Mouse (Mus musculus) testis, adult 2 months (tissue): ENCODE data around the gene Atp2b2.

Experiments used
- CTCF ChIP-seq: fragments of 200-500 bp; IDR thresholded peaks from 2 replicates; pipeline ENCODE4 v1.5.1; 2012; ENCODE audit warnings: low read depth, mild to moderate bottlenecking, inconsistent platforms, low read length, moderate library complexity; ENCODE audit not compliant: control insufficient read depth, insufficient read depth, insufficient replicate concordance
- POLR2A ChIP-seq: fragments of 200-500 bp; IDR thresholded peaks from 2 replicates; pipeline ENCODE4 v1.6.1; 2012; ENCODE audit warnings: low read depth, mild to moderate bottlenecking, inconsistent platforms, low read length, moderate library complexity; ENCODE audit not compliant: control insufficient read depth

DNA sequence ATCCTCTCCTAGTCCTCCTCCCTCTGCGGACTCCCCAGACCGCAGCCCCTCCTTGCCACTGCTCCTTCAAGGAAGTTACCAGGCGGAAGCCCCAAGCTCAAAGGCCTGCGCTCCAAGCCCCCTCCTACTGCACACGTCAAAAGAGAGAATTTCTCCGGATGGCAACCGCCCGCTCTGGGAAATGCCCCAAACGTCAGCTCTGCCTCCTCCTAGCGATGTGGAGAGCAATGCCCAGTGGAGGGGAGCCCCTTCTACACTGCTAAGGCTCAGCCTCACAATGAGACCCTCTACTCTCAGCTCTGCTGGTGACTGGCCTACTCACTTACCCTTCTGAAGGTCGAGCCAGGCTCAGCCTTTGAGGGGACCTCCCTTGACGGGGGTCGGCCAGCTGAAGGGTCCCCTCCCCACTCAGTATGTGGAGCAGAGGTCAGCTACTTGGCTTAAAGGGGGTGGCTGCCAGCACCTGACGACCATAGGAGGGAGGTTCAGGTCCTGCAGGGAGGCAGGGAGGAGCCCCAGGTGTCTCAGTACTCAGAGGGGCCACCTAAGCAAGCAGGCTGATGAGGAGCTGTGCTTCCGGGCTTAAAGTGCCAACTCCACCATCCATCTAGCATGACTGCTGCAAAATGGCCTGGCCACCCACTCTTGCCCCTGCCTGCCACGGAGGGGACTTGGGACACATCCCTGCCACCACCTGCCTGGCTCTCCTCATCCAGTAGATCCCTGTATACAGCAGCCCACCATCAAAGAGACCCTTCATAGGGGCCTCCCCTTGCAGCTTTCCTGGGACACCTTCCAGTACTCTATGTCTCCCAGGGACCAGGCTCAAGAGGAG, 152.2 kb downstream of the Atp2b2 start:
- TF ChIP-seq CTCF = no peak
- TF ChIP-seq POLR2A = no peak
